Mouse (Mus musculus) adipocyte (in vitro differentiated cells): ENCODE data around the gene Ttc29.

Experiments used
- DNase-seq: peaks from one replicate; pipeline ENCODE4 v3.0.0-alpha.2; 2016; ENCODE audit warnings: low spot score

Ttc29 gene

GRCm38 (mm10) chr8:78423937-78424336 lies 210.8 kb downstream of the Ttc29 start:
- no peak for DNase-seq

GRCm38 (mm10) chr8:78426455-78426854 lies 213.4 kb downstream of the Ttc29 start:
- no peak for DNase-seq

- DNase-seq = no peak
Observed at GRCm38 (mm10) chr8:78426875-78427768, 214.0 kb downstream of the Ttc29 start.

- DNase-seq = no peak
Observed at GRCm38 (mm10) chr8:78427769-78428130, 214.7 kb downstream of the Ttc29 start.

- DNase-seq = no peak
Observed at GRCm38 (mm10) chr8:78428148-78428547, 215.1 kb downstream of the Ttc29 start.

GRCm38 (mm10) chr8:78431356-78431755 lies 218.3 kb downstream of the Ttc29 start:
- peak; percentile 59 for DNase-seq

GRCm38 (mm10) chr8:78432451-78432850 lies 219.4 kb downstream of the Ttc29 start:
- no peak for DNase-seq

- no peak for DNase-seq
Observed at GRCm38 (mm10) chr8:78433318-78433717, 220.2 kb downstream of the Ttc29 start.

GRCm38 (mm10) chr8:78434340-78434739 lies 221.2 kb downstream of the Ttc29 start:
- DNase-seq = no peak

- DNase-seq = no peak
Observed at GRCm38 (mm10) chr8:78434823-78435623, 221.9 kb downstream of the Ttc29 start.

- no peak for DNase-seq
Observed at GRCm38 (mm10) chr8:78435624-78435960, 222.5 kb downstream of the Ttc29 start.

- no peak for DNase-seq
Observed at GRCm38 (mm10) chr8:78436071-78436651, 223.1 kb downstream of the Ttc29 start, which contains the start of gene Pou4f2. Pou4f2 (minus strand) TSS chr8:78436645.

GRCm38 (mm10) chr8:78436661-78437060 lies 223.6 kb downstream of the Ttc29 start:
- no peak for DNase-seq

GRCm38 (mm10) chr8:78437140-78438045 lies 224.3 kb downstream of the Ttc29 start:
- DNase-seq = no peak

GRCm38 (mm10) chr8:78438121-78438520 lies 225.0 kb downstream of the Ttc29 start:
- DNase-seq = peak; percentile 45

GRCm38 (mm10) chr8:78442781-78443180 lies 229.7 kb downstream of the Ttc29 start:
- peak; percentile 21 for DNase-seq
